Mouse (Mus musculus) hindbrain, embryonic 10.5 days (tissue): ENCODE data around the gene Olfr816. TPM values are rescaled to one million over a fixed set of nuclear protein-coding genes. Genes with fewer than 3 reads are reported as not detected.
"Not testable (repeated sequence)": the region's sequence is repeated elsewhere in the genome, so short reads cannot be mapped to it uniquely, and the experiment has no call there.

Experiments used
- DNase-seq: peaks from one replicate; pipeline ENCODE4 v3.0.0-alpha.2; 2017; ENCODE audit warnings: low spot score
- H3K27ac ChIP-seq: fragments of 300-500 bp; sonication (generic); 2 replicates; pipeline ENCODE4 v1.5.1; 2016; ENCODE audit warnings: mild to moderate bottlenecking, moderate library complexity
- H3K27me3 ChIP-seq: fragments of 300-500 bp; sonication (generic); 2 replicates; pipeline ENCODE4 v1.6.1; 2016; ENCODE audit warnings: mild to moderate bottlenecking; ENCODE audit not compliant: poor library complexity, insufficient read depth, severe bottlenecking
- H3K36me3 ChIP-seq: fragments of 300-500 bp; sonication (generic); 2 replicates; pipeline ENCODE4 v1.6.1; 2016; ENCODE audit warnings: mild to moderate bottlenecking, moderate library complexity
- H3K4me1 ChIP-seq: fragments of 300-500 bp; sonication (generic); replicated peaks from 2 replicates; pipeline ENCODE4 v1.6.1; 2016; ENCODE audit warnings: mild to moderate bottlenecking
- H3K4me3 ChIP-seq: fragments of 300-500 bp; sonication (generic); 2 replicates; pipeline ENCODE4 v1.5.1; 2016; ENCODE audit warnings: mild to moderate bottlenecking, moderate library complexity
- H3K9me3 ChIP-seq: fragments of 300-500 bp; sonication (generic); 2 replicates; pipeline ENCODE4 v1.6.1; 2016; ENCODE audit warnings: mild to moderate bottlenecking, moderate library complexity
- WGBS: fragments of 180-500 bp; shearing (Covaris S2); methylation state at CpG from one replicate; pipeline ENCODE4 v1.1.7; 2016; 5-methylcytosine and 5-hydroxymethylcytosine counted together
- polyA plus RNA-seq: library from polyadenylated mRNA; unstranded; fragments of >200 nt; fragmentation: Nextera tagmentation; extraction: Ambion mirVana; gene quantifications from 2 replicates; pipeline ENCODE4 v1.2.1, GENCODE M21; 2016

Olfr816 gene
- not detected in 2 replicates for polyA plus RNA-seq

- no peaks in the 10 kb centered on the region for H3K4me1 ChIP-seq
- 82% methylated on average over 1 of the region's 1 CpGs for WGBS
- H3K36me3 ChIP-seq, result no peaks in the 10 kb centered on the region
- H3K9me3 ChIP-seq, result no peaks in the 10 kb centered on the region
- DNase-seq, result no peak
- H3K27me3 ChIP-seq, result no peaks in the 10 kb centered on the region
- H3K27ac ChIP-seq, result no peak within 1 kb of the TSS
- H3K4me3 ChIP-seq, result no peak within 1 kb of the TSS
Observed at GRCm38 (mm10) chr10:129915497-129915896, at the start of gene Olfr816. Gene Olfr816 (minus strand): TSS chr10:129915597.

GRCm38 (mm10) chr10:129949000-129949399 is 33.6 kb upstream of the Olfr816 start, which contains the start of gene Olfr818:
Gene Olfr818 (minus strand): TSS chr10:129949100.
- no peaks in the 10 kb centered on the region for H3K36me3 ChIP-seq
- H3K27me3 ChIP-seq, result no peaks in the 10 kb centered on the region
- H3K4me3 ChIP-seq, result no peak within 1 kb of the TSS
- H3K27ac ChIP-seq, result no peak within 1 kb of the TSS
- no peaks in the 10 kb centered on the region for H3K4me1 ChIP-seq
- 95% methylated on average over 2 of the region's 2 CpGs for WGBS
- H3K9me3 ChIP-seq, result no peaks in the 10 kb centered on the region
- no peak for DNase-seq

DNA sequence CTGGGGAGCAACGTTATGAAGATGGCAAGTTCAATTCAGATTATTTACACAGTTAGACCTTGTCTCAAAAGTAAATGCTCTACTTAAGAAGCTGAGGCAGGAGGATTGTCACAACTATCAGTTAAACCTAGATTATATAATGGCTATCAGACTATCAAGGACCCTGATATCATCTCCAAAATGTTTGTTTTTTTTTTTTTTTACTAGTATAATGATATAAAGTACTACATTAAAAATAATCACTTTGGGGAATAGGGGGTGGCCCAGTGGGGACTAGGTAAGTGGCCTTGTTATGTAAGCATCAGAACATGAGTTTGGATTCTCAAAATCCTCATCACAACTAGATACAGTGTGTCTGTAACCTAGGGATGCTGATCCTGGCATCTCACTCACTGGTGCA is 9.6 kb downstream of the Olfr816 start, which contains the start of gene Olfr815:
Gene Olfr815, minus strand, starts transcription at position 101 of the 400 bp plus-strand sequence.
- not testable (repeated sequence) for DNase-seq, H3K36me3 ChIP-seq, H3K4me1 ChIP-seq, H3K4me3 ChIP-seq, H3K27ac ChIP-seq, H3K27me3 ChIP-seq, H3K9me3 ChIP-seq
- 68% methylated on average over 1 of the region's 1 CpGs for WGBS

- H3K9me3 ChIP-seq, result no peaks in the 10 kb centered on the region
- H3K4me1 ChIP-seq, result no peaks in the 10 kb centered on the region
- H3K27ac ChIP-seq, result no peak overlapping the region
- DNase-seq, result no peak
- no peak overlapping the region for H3K4me3 ChIP-seq
- WGBS, result 96% methylated on average over 7 of the region's 7 CpGs
- H3K27me3 ChIP-seq, result no peaks in the 10 kb centered on the region
- no peaks in the 10 kb centered on the region for H3K36me3 ChIP-seq
Observed at GRCm38 (mm10) chr10:129885934-129886333, 29.5 kb downstream of the Olfr816 start.

DNA sequence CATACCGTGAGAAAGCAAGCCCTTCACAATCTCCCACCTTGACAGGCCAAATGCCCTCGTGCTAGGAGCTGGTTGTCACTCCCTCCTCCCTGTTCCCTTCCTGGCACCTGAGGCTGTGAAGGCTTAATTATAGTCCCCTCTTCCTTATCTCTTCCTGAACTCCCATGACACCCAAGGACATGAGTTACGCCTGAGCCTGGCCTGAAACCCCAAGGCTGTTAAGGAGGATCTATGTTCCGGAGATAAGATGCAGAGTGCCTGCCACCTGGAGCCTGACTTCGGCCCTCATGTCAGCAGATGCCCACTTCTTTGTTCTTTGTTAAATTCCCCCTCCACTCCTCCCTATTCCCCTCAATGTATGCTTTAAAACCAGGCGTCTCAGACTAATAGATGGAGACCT is 29.9 kb downstream of the Olfr816 start:
- not testable (repeated sequence) for H3K4me3 ChIP-seq, DNase-seq, H3K27me3 ChIP-seq, H3K36me3 ChIP-seq, H3K9me3 ChIP-seq, H3K27ac ChIP-seq, H3K4me1 ChIP-seq
- 86% methylated on average over 6 of the region's 6 CpGs for WGBS

DNA sequence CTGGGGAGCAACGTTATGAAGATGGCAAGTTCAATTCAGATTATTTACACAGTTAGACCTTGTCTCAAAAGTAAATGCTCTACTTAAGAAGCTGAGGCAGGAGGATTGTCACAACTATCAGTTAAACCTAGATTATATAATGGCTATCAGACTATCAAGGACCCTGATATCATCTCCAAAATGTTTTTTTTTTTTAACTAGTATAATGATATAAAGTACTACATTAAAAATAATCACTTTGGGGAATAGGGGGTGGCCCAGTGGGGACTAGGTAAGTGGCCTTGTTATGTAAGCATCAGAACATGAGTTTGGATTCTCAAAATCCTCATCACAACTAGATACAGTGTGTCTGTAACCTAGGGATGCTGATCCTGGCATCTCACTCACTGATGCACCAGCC is 35.6 kb downstream of the Olfr816 start, which contains the start of gene Olfr814:
Gene Olfr814, minus strand, starts transcription at position 101 of the 400 bp plus-strand sequence.
- H3K27ac ChIP-seq, H3K36me3 ChIP-seq, H3K4me1 ChIP-seq, DNase-seq, H3K4me3 ChIP-seq, H3K27me3 ChIP-seq, H3K9me3 ChIP-seq: not testable (repeated sequence)
- 65% methylated on average over 1 of the region's 1 CpGs for WGBS

Other genes starting within 250 kb of the Olfr816 start
- not detected in 2 replicates for gene Olfr801, start 241.7 kb downstream of the Olfr816 start, polyA plus RNA-seq
- not detected in 2 replicates for gene Olfr802, start 227.4 kb downstream of the Olfr816 start, polyA plus RNA-seq
- not detected in 2 replicates for gene Olfr803, start 221.3 kb downstream of the Olfr816 start, polyA plus RNA-seq
- gene Olfr804, start 212.4 kb downstream of the Olfr816 start, polyA plus RNA-seq, result not detected in 2 replicates
- not detected in 2 replicates for gene Olfr805, start 186.2 kb downstream of the Olfr816 start, polyA plus RNA-seq
- not detected in 2 replicates for gene Olfr806, start 173.7 kb downstream of the Olfr816 start, polyA plus RNA-seq
- gene Olfr807, start 157.8 kb downstream of the Olfr816 start, polyA plus RNA-seq, result not detected in 2 replicates
- gene Olfr808, start 150.1 kb downstream of the Olfr816 start, polyA plus RNA-seq, result not detected in 2 replicates
- gene Olfr809, start 141.0 kb downstream of the Olfr816 start, polyA plus RNA-seq, result not detected in 2 replicates
- gene Olfr810, start 120.7 kb downstream of the Olfr816 start, polyA plus RNA-seq, result not detected in 2 replicates
- gene Olfr811, start 111.2 kb downstream of the Olfr816 start, polyA plus RNA-seq, result not detected in 2 replicates
- gene Olfr812, start 69.5 kb downstream of the Olfr816 start, polyA plus RNA-seq, result not detected in 2 replicates
- gene Olfr813, start 60.2 kb downstream of the Olfr816 start, polyA plus RNA-seq, result not detected in 2 replicates
- gene Olfr814, start 35.7 kb downstream of the Olfr816 start, polyA plus RNA-seq, result not detected in 2 replicates
- gene Olfr815, start 9.7 kb downstream of the Olfr816 start, polyA plus RNA-seq, result not detected in 2 replicates
- gene Olfr818, start 33.5 kb upstream of the Olfr816 start, polyA plus RNA-seq, result not detected in 2 replicates
- not detected in 2 replicates for gene Olfr819, start 51.7 kb upstream of the Olfr816 start, polyA plus RNA-seq
- not detected in 2 replicates for gene Olfr247, start 60.5 kb upstream of the Olfr816 start, polyA plus RNA-seq
- not detected in 2 replicates for gene Gm10310, start 69.5 kb upstream of the Olfr816 start, polyA plus RNA-seq
- gene Olfr820, start 97.0 kb upstream of the Olfr816 start, polyA plus RNA-seq, result not detected in 2 replicates
- gene Olfr821, start 114.8 kb upstream of the Olfr816 start, polyA plus RNA-seq, result not detected in 2 replicates
- gene Olfr822, start 155.6 kb upstream of the Olfr816 start, polyA plus RNA-seq, result not detected in 2 replicates
- not detected in 2 replicates for gene Olfr823, start 199.8 kb upstream of the Olfr816 start, polyA plus RNA-seq
- gene Olfr824, start 214.4 kb upstream of the Olfr816 start, polyA plus RNA-seq, result not detected in 2 replicates